Comparison of ENCODE assay signal across 27 mouse cellular contexts in the genomic region with DNA sequence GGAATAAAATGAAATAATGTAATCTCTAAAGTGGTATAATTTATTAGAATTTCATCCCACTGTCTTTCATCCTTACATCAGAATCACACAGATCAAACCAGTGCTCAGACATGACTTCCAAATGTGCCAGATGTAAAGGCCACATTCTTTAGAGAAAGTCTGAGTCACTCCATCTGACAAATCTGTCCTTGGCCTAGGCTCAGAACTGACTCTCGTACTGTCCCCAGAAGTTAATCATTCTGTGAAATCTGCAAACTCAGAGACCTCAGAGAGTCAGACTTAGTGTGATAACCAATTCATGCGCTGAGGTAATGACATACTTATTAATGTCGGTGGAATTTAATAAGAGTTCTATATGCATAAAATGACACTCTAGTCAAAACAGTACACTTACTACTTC. TPM values are rescaled to one million over a fixed set of nuclear protein-coding genes. Genes with fewer than 3 reads are reported as not detected.
DNase-seq lines count a peak whose midpoint lies in the region; TF ChIP-seq lines count a peak whose summit lies in the region.
"Had no signal": no experiment of that assay in that cellular context is flagged by ENCODE, and none has a peak within 500 bp of the region (broad histone marks: within the 10 kb centered on the region; RNA-seq: fewer than 3 reads in every experiment).

No protein-coding gene starts in this region.

- no peak for TF ChIP-seq POLR2A in kidney, adult 2 months (IDR thresholded peaks at IDR 0.05; ENCODE audit: low read depth, low read length)

- H3K4me3 ChIP-seq in kidney, adult 2 months (ENCODE audit: insufficient read depth, low read depth, low read length), result no peak overlapping the region
- H3K4me3 ChIP-seq: embryonic facial prominence, embryonic 13.5 days; embryonic facial prominence, embryonic 15.5 days; erythroblast, embryonic 14.5 days; forebrain, embryonic 13.5 days; forebrain, embryonic 15.5 days had no signal

- TF ChIP-seq CTCF in kidney, adult 2 months (conservative IDR thresholded peaks at IDR 0.05; ENCODE audit: insufficient read depth, insufficient read length, low read depth, low read length), result no peak

- no peak overlapping the region for H3K27ac ChIP-seq in kidney, adult 2 months (ENCODE audit: insufficient read depth, low read depth, low read length)
- H3K27ac ChIP-seq: embryonic facial prominence, embryonic 13.5 days; embryonic facial prominence, embryonic 15.5 days; forebrain, embryonic 13.5 days; forebrain, embryonic 15.5 days had no signal

- H3K27me3 ChIP-seq in kidney, adult 2 months (replicated peaks; ENCODE audit: control insufficient read depth, insufficient read depth, low read length), result no peaks in the 10 kb centered on the region; the same call in 1 of the 2 replicates
- H3K27me3 ChIP-seq: embryonic facial prominence, embryonic 13.5 days; embryonic facial prominence, embryonic 15.5 days; forebrain, embryonic 13.5 days; forebrain, embryonic 15.5 days had no signal

- peak; percentile 63 for DNase-seq in adrenal gland, adult 2 months
- DNase-seq in adrenal gland, postnatal 4 days (ENCODE audit: low spot score in 2 of 2), result no peak
- DNase-seq in adrenal gland, adult 8-10 months, result peak; percentile 33
- peak; percentile 22 for DNase-seq in adrenal gland, postnatal 10 days
- DNase-seq in adrenal gland, postnatal 25 days, result peak; percentile 3
- no peak for DNase-seq in kidney, adult 2 months
- no peak for DNase-seq in gastrocnemius, postnatal 4 days (ENCODE audit: low spot score in 2 of 2)
- no peak for DNase-seq in cerebellum, adult 11 months
- DNase-seq: cerebellum, adult 18-20 months; cerebellum, adult 8-10 months; cerebellum, adult 9-11 months; cerebellum, postnatal 14 days; cerebellum, postnatal 36 days; embryo, embryonic 11 days; forebrain, postnatal 0 days had no signal

- WGBS in kidney, adult 2 months, result 69% methylated on average over 3 of the region's 3 CpGs

- no peaks in the 10 kb centered on the region for H3K36me3 ChIP-seq in kidney, adult 2 months (ENCODE audit: control insufficient read depth, insufficient read depth, low read length)
- H3K36me3 ChIP-seq: embryonic facial prominence, embryonic 13.5 days; embryonic facial prominence, embryonic 15.5 days; forebrain, embryonic 15.5 days had no signal

- no peaks in the 10 kb centered on the region for H3K4me1 ChIP-seq in kidney, adult 2 months (ENCODE audit: control insufficient read depth, insufficient read depth, low read length)
- H3K4me1 ChIP-seq: embryonic facial prominence, embryonic 13.5 days; embryonic facial prominence, embryonic 15.5 days; forebrain, embryonic 13.5 days; forebrain, embryonic 15.5 days had no signal

RNA-seq across cellular contexts. Expression of a gene that starts 3.6 kb away (rescaled TPM):
- not detected for total RNA-seq in adrenal gland, adult 2 months (2021)
- not detected in 2 replicates for polyA plus RNA-seq in adrenal gland, adult 2 months (2012; rRNA removed)
- total RNA-seq in adrenal gland, postnatal 4 days (2021), result not detected
- total RNA-seq in adrenal gland, adult 8-10 months (2022), result not detected
- not detected for total RNA-seq in adrenal gland, postnatal 10 days (2021)
- total RNA-seq in adrenal gland, postnatal 25 days (2021), result not detected in 2 replicates
- not detected in 2 replicates for polyA plus RNA-seq in kidney, adult 2 months (2012; rRNA removed)
- not detected for total RNA-seq in gastrocnemius, postnatal 4 days (2021)
- total RNA-seq: common myeloid progenitor, adult 5-6 weeks; ES-E14; forebrain, postnatal 0 days; gastrocnemius, adult 18-20 months; MEL had no signal
- polyA plus RNA-seq: C2C12; embryonic facial prominence, embryonic 11.5 days; embryonic facial prominence, embryonic 13.5 days; erythroblast, embryonic 14.5 days; forebrain, embryonic 11.5 days; forebrain, embryonic 13.5 days; forebrain, embryonic 15.5 days; forebrain, postnatal 0 days had no signal

RNA-seq across cellular contexts. Expression of a gene that starts 12.6 kb away (rescaled TPM):
- not detected for total RNA-seq in adrenal gland, adult 2 months (2021)
- not detected in 2 replicates for polyA plus RNA-seq in adrenal gland, adult 2 months (2012; rRNA removed)
- total RNA-seq in adrenal gland, postnatal 4 days (2021), result not detected
- not detected for total RNA-seq in adrenal gland, adult 8-10 months (2022)
- not detected for total RNA-seq in adrenal gland, postnatal 10 days (2021)
- total RNA-seq in adrenal gland, postnatal 25 days (2021), result not detected in 2 replicates
- polyA plus RNA-seq in kidney, adult 2 months (2012; rRNA removed), result not detected in 2 replicates
- not detected for total RNA-seq in gastrocnemius, postnatal 4 days (2021)
- total RNA-seq: common myeloid progenitor, adult 5-6 weeks; ES-E14; forebrain, postnatal 0 days; gastrocnemius, adult 18-20 months; MEL had no signal
- polyA plus RNA-seq: C2C12; embryonic facial prominence, embryonic 11.5 days; embryonic facial prominence, embryonic 13.5 days; erythroblast, embryonic 14.5 days; forebrain, embryonic 11.5 days; forebrain, embryonic 13.5 days; forebrain, embryonic 15.5 days; forebrain, postnatal 0 days had no signal

Comparison
In these comparisons a context has a peak if more than half of its experiments do, and no peak if none do; other contexts are left out.
1. DNase-seq: peak in adrenal gland, adult 2 months (single experiment), adrenal gland, adult 8-10 months (single experiment), adrenal gland, postnatal 10 days (single experiment) and adrenal gland, postnatal 25 days (single experiment); none in adrenal gland, postnatal 4 days (0 of 2), kidney, adult 2 months (single experiment), gastrocnemius, postnatal 4 days (0 of 2) and cerebellum, adult 11 months (single experiment).